In genomic region chr12:115151967-115152366, GRCm38 (mm10) we compare ENCODE assay signal across 6 mouse cellular contexts.
DNase-seq lines count a peak whose midpoint lies in the region; ATAC-seq and TF ChIP-seq lines count a peak whose summit lies in the region.
"Not testable (repeated sequence)": the region's sequence is repeated elsewhere in the genome, so short reads cannot be mapped to it uniquely, and the experiment has no call there.

No protein-coding gene starts in this region.

- peak; percentile 90 for ATAC-seq in CD4-positive, CD25-positive, alpha-beta regulatory T cell, adult 4 months
- ATAC-seq in G1E (ENCODE audit: extremely low read depth, insufficient number of reproducible peaks, low FRiP score, poor library complexity, severe bottlenecking): peak; percentile 24
- peak; percentile 82 for ATAC-seq in activated CD4-positive, CD25-positive, alpha-beta regulatory T cell, adult 4 months
- ATAC-seq in inflammation-experienced regulatory T-cells, adult 6 months: peak; percentile 84

- H3K4me1 ChIP-seq in G1E (ENCODE audit: insufficient read depth, low read depth, low read length): not testable (repeated sequence)

- not testable (repeated sequence) for TF ChIP-seq CTCF in G1E (IDR thresholded peaks at IDR 0.05; ENCODE audit: low read depth, low read length)

- not testable (repeated sequence) for H3K9me3 ChIP-seq in G1E (replicated peaks)

- DNase-seq in CD4-positive, CD25-positive, alpha-beta regulatory T cell, adult 2 months (ENCODE audit: low read depth, low spot score): peak; percentile 12
- not testable (repeated sequence) for DNase-seq in G1E (ENCODE audit: low spot score)
- DNase-seq in induced T-regulatory cell, adult 2 months (ENCODE audit: low read depth): peak; percentile 12

- not testable (repeated sequence) for H3K36me3 ChIP-seq in G1E (replicated peaks)

- H3K27me3 ChIP-seq in G1E (ENCODE audit: insufficient read depth, low read length): not testable (repeated sequence)

- not testable (repeated sequence) for H3K4me3 ChIP-seq in G1E (ENCODE audit: low read depth, low read length)

Comparison
In these comparisons a context has a peak if more than half of its experiments do, and no peak if none do; other contexts are left out.
1. ATAC-seq: peak in every context shown above with its lines; median percentile 90 in CD4-positive, CD25-positive, alpha-beta regulatory T cell, adult 4 months; 84 in inflammation-experienced regulatory T-cells, adult 6 months; 82 in activated CD4-positive, CD25-positive, alpha-beta regulatory T cell, adult 4 months; 24 in G1E.